Mouse (Mus musculus): Measurements from ENCODE around the gene Zfp169. TPM values are rescaled to one million over a fixed set of nuclear protein-coding genes. Genes with fewer than 3 reads are reported as not detected.

Zfp169 gene
- 1.8 TPM for polyA plus RNA-seq (2012; fragmentation: generic; extraction: Trizol)
- long read RNA-seq, experiment 1: 0 reads
- long read RNA-seq, experiment 2, partial matches to known transcripts: 0 of 5 reads
- long read RNA-seq, experiment 2, other reads (novel, unspliced or antisense): 4 of 5 reads

- peak within 1 kb of the TSS; percentile 54 for H3K4me3 ChIP-seq (ENCODE audit: insufficient read depth, poor library complexity, severe bottlenecking)
- H3K27me3 ChIP-seq (ENCODE audit: control insufficient read depth, insufficient read depth, insufficient read length): no peaks in the 10 kb centered on the region
- peak within 1 kb of the TSS; percentile 27 for H3ac ChIP-seq (ENCODE audit: control insufficient read depth, insufficient read length, low read depth)
- H3K79me2 ChIP-seq (ENCODE audit: control insufficient read depth, insufficient read depth): peaks cover 12% of the 10 kb centered on the region
- H3K36me3 ChIP-seq (ENCODE audit: control insufficient read depth, insufficient read depth): no peaks in the 10 kb centered on the region
- H3K79me3 ChIP-seq (ENCODE audit: low read depth): peaks cover 1% of the 10 kb centered on the region
- TF ChIP-seq MAX (IDR thresholded peaks at IDR 0.05) (peak; percentile 54), MYOG (IDR thresholded peaks at IDR 0.05; ENCODE audit: control insufficient read depth, extremely low read depth, insufficient read length) (no peak)
Measured at GRCm38 (mm10) chr13:48513003-48513929, at the start of gene Zfp169, which contains the start of gene A830005F24Rik. TSS of gene Zfp169 (minus strand) at chr13:48513451. TSS of gene A830005F24Rik (plus strand) at chr13:48513570.

- no peak overlapping the region for H3K4me3 ChIP-seq (ENCODE audit: insufficient read depth, poor library complexity, severe bottlenecking)
- H3K27me3 ChIP-seq (ENCODE audit: control insufficient read depth, insufficient read depth, insufficient read length): no peaks in the 10 kb centered on the region
- H3K79me2 ChIP-seq (ENCODE audit: control insufficient read depth, insufficient read depth): no peaks in the 10 kb centered on the region
- H3K79me3 ChIP-seq (ENCODE audit: low read depth): no peaks in the 10 kb centered on the region
- no peak overlapping the region for H3ac ChIP-seq (ENCODE audit: control insufficient read depth, insufficient read length, low read depth)
- TF ChIP-seq MAX (IDR thresholded peaks at IDR 0.05): no peak
- TF ChIP-seq MYOG (IDR thresholded peaks at IDR 0.05; ENCODE audit: control insufficient read depth, extremely low read depth, insufficient read length): no peak
- TF ChIP-seq FOSL1 (IDR thresholded peaks at IDR 0.05; ENCODE audit: insufficient read depth, low read length, poor library complexity, severe bottlenecking): no peak
- no peaks in the 10 kb centered on the region for H3K36me3 ChIP-seq (ENCODE audit: control insufficient read depth, insufficient read depth)
Measured at GRCm38 (mm10) chr13:48562336-48562735, 49.1 kb upstream of the Zfp169 start.

- no peaks in the 10 kb centered on the region for H3K79me2 ChIP-seq (ENCODE audit: control insufficient read depth, insufficient read depth)
- TF ChIP-seq FOSL1 (IDR thresholded peaks at IDR 0.05; ENCODE audit: insufficient read depth, low read length, poor library complexity, severe bottlenecking): no peak
- no peak for TF ChIP-seq MAX (IDR thresholded peaks at IDR 0.05)
- TF ChIP-seq USF1 (IDR thresholded peaks at IDR 0.05; ENCODE audit: low read depth): no peak
- TF ChIP-seq MYOG (IDR thresholded peaks at IDR 0.05; ENCODE audit: control insufficient read depth, extremely low read depth, insufficient read length): no peak
- TF ChIP-seq MYOD1 (IDR thresholded peaks at IDR 0.05; ENCODE audit: control insufficient read depth, insufficient read length, low read depth): no peak
- TF ChIP-seq CTCF (IDR thresholded peaks at IDR 0.05; ENCODE audit: control insufficient read depth, insufficient read depth, insufficient read length): no peak
- no peak for TF ChIP-seq CEBPB (IDR thresholded peaks at IDR 0.05; ENCODE audit: low read depth)
- H3ac ChIP-seq (ENCODE audit: control insufficient read depth, insufficient read length, low read depth): no peak overlapping the region
- H3K4me3 ChIP-seq (ENCODE audit: insufficient read depth, poor library complexity, severe bottlenecking): no peak overlapping the region
- H3K36me3 ChIP-seq (ENCODE audit: control insufficient read depth, insufficient read depth): no peaks in the 10 kb centered on the region
- no peaks in the 10 kb centered on the region for H3K79me3 ChIP-seq (ENCODE audit: low read depth)
- H3K27me3 ChIP-seq (ENCODE audit: control insufficient read depth, insufficient read depth, insufficient read length): no peaks in the 10 kb centered on the region
Measured at GRCm38 (mm10) chr13:48561481-48561880, 48.2 kb upstream of the Zfp169 start.

GRCm38 (mm10) chr13:48555976-48556375 lies 42.7 kb upstream of the Zfp169 start:
- H3K4me3 ChIP-seq (ENCODE audit: insufficient read depth, poor library complexity, severe bottlenecking): no peak overlapping the region
- no peaks in the 10 kb centered on the region for H3K79me2 ChIP-seq (ENCODE audit: control insufficient read depth, insufficient read depth)
- TF ChIP-seq FOSL1 (IDR thresholded peaks at IDR 0.05; ENCODE audit: insufficient read depth, low read length, poor library complexity, severe bottlenecking) (no peak), MYOG (IDR thresholded peaks at IDR 0.05; ENCODE audit: control insufficient read depth, extremely low read depth, insufficient read length) (no peak), CEBPB (IDR thresholded peaks at IDR 0.05; ENCODE audit: low read depth) (no peak), USF1 (IDR thresholded peaks at IDR 0.05; ENCODE audit: low read depth) (no peak), MYOD1 (IDR thresholded peaks at IDR 0.05; ENCODE audit: control insufficient read depth, insufficient read length, low read depth) (no peak), MAX (IDR thresholded peaks at IDR 0.05) (no peak), CTCF (IDR thresholded peaks at IDR 0.05; ENCODE audit: control insufficient read depth, insufficient read depth, insufficient read length) (no peak)
- no peak overlapping the region for H3ac ChIP-seq (ENCODE audit: control insufficient read depth, insufficient read length, low read depth)
- no peaks in the 10 kb centered on the region for H3K36me3 ChIP-seq (ENCODE audit: control insufficient read depth, insufficient read depth)
- no peaks in the 10 kb centered on the region for H3K27me3 ChIP-seq (ENCODE audit: control insufficient read depth, insufficient read depth, insufficient read length)
- H3K79me3 ChIP-seq (ENCODE audit: low read depth): no peaks in the 10 kb centered on the region

GRCm38 (mm10) chr13:48554552-48554951 lies 41.3 kb upstream of the Zfp169 start:
- H3K36me3 ChIP-seq (ENCODE audit: control insufficient read depth, insufficient read depth): no peaks in the 10 kb centered on the region
- no peaks in the 10 kb centered on the region for H3K27me3 ChIP-seq (ENCODE audit: control insufficient read depth, insufficient read depth, insufficient read length)
- no peaks in the 10 kb centered on the region for H3K79me2 ChIP-seq (ENCODE audit: control insufficient read depth, insufficient read depth)
- TF ChIP-seq MYOD1 (IDR thresholded peaks at IDR 0.05; ENCODE audit: control insufficient read depth, insufficient read length, low read depth): no peak
- TF ChIP-seq USF1 (IDR thresholded peaks at IDR 0.05; ENCODE audit: low read depth): no peak
- TF ChIP-seq CEBPB (IDR thresholded peaks at IDR 0.05; ENCODE audit: low read depth): no peak
- TF ChIP-seq MAX (IDR thresholded peaks at IDR 0.05): no peak
- no peak for TF ChIP-seq MYOG (IDR thresholded peaks at IDR 0.05; ENCODE audit: control insufficient read depth, extremely low read depth, insufficient read length)
- TF ChIP-seq CTCF (IDR thresholded peaks at IDR 0.05; ENCODE audit: control insufficient read depth, insufficient read depth, insufficient read length): no peak
- no peak for TF ChIP-seq FOSL1 (IDR thresholded peaks at IDR 0.05; ENCODE audit: insufficient read depth, low read length, poor library complexity, severe bottlenecking)
- no peak overlapping the region for H3ac ChIP-seq (ENCODE audit: control insufficient read depth, insufficient read length, low read depth)
- no peak overlapping the region for H3K4me3 ChIP-seq (ENCODE audit: insufficient read depth, poor library complexity, severe bottlenecking)
- H3K79me3 ChIP-seq (ENCODE audit: low read depth): no peaks in the 10 kb centered on the region
